Mouse (Mus musculus) midbrain, embryonic 11.5 days (tissue): Measurements from ENCODE around the gene Fdxr. TPM values are rescaled to one million over a fixed set of nuclear protein-coding genes. Genes with fewer than 3 reads are reported as not detected.

Experiments used
- ATAC-seq: fragments of 200-750 bp; cut with Nextera tagmentation; 2 replicates; pipeline ENCODE4 v1.8.0; 2017; ENCODE audit warnings: moderate TSS enrichment, moderate library complexity; ENCODE audit not compliant: low FRiP score
- DNase-seq: peaks from one replicate; pipeline ENCODE4 v3.0.0; 2015; ENCODE audit warnings: low spot score; ENCODE audit errors: missing footprints
- H3K27ac ChIP-seq: fragments of 300-500 bp; sonication (generic); 2 replicates; pipeline ENCODE4 v1.5.1; 2014; ENCODE audit warnings: low read depth, low read length
- H3K27me3 ChIP-seq: fragments of 300-500 bp; sonication (generic); 2 replicates; pipeline ENCODE4 v1.6.1; 2014; ENCODE audit warnings: mild to moderate bottlenecking, low read length, moderate library complexity, mixed read lengths; ENCODE audit not compliant: control insufficient read depth, insufficient read depth
- H3K36me3 ChIP-seq: fragments of 300-500 bp; sonication (generic); 2 replicates; pipeline ENCODE4 v1.6.1; 2014; ENCODE audit warnings: mild to moderate bottlenecking, low read length, moderate library complexity, mixed read lengths; ENCODE audit not compliant: control insufficient read depth, insufficient read depth
- H3K4me1 ChIP-seq: fragments of 300-500 bp; sonication (generic); 2 replicates; pipeline ENCODE4 v1.6.1; 2014; ENCODE audit warnings: low read length; ENCODE audit not compliant: control insufficient read depth, insufficient read depth
- H3K4me2 ChIP-seq: fragments of 300-500 bp; sonication (generic); 2 replicates; pipeline ENCODE4 v1.6.1; 2014; ENCODE audit warnings: mild to moderate bottlenecking, moderate library complexity
- H3K4me3 ChIP-seq: fragments of 300-500 bp; sonication (generic); 2 replicates; pipeline ENCODE4 v1.5.1; 2014; ENCODE audit warnings: low read depth, low read length
- H3K9ac ChIP-seq: fragments of 300-500 bp; sonication (generic); 2 replicates; pipeline ENCODE4 v1.6.1; 2014; ENCODE audit warnings: low read length
- H3K9me3 ChIP-seq: fragments of 300-500 bp; sonication (generic); 2 replicates; pipeline ENCODE4 v1.6.1; 2016; ENCODE audit warnings: low read length; ENCODE audit not compliant: control insufficient read depth
- WGBS: fragments of 180-500 bp; shearing (Covaris S2); extraction: QIAGEN DNeasy Blood & Tissue Kit; methylation state at CpG from one replicate; pipeline ENCODE4 v1.1.7; 2014; 5-methylcytosine and 5-hydroxymethylcytosine counted together
- microRNA-seq: library from miRNA; unstranded; fragments of <30 nt; microRNA quantifications from one replicate; pipeline ENCODE4, GENCODE M21; 2017
- polyA plus RNA-seq: library from polyadenylated mRNA; unstranded; fragments of >200 nt; fragmentation: Nextera tagmentation; extraction: Ambion mirVana; gene quantifications from 2 replicates; pipeline ENCODE4 v1.2.1, GENCODE M21; 2014

The Fdxr gene
- polyA plus RNA-seq, 1 experiment from 2014 or later: 12.7 TPM

GRCm38 (mm10) chr11:115219685-115220084, 57.2 kb downstream of the Fdxr start:
- no peak overlapping the region for H3K9ac ChIP-seq
- ATAC-seq: no peak
- no peak overlapping the region for H3K4me2 ChIP-seq
- H3K9me3 ChIP-seq: no peaks in the 10 kb centered on the region
- no peak overlapping the region for H3K27ac ChIP-seq
- H3K27me3 ChIP-seq: no peaks in the 10 kb centered on the region
- H3K4me3 ChIP-seq: no peak overlapping the region
- H3K4me1 ChIP-seq: no peaks in the 10 kb centered on the region
- DNase-seq: no peak
- 91% methylated on average over 10 of the region's 10 CpGs for WGBS
- H3K36me3 ChIP-seq: no peaks in the 10 kb centered on the region

GRCm38 (mm10) chr11:115219263-115219662, 57.6 kb downstream of the Fdxr start:
- H3K9me3 ChIP-seq: no peaks in the 10 kb centered on the region
- no peak overlapping the region for H3K27ac ChIP-seq
- H3K4me3 ChIP-seq: no peak overlapping the region
- DNase-seq: no peak
- H3K9ac ChIP-seq: no peak overlapping the region
- ATAC-seq: no peak
- H3K36me3 ChIP-seq: no peaks in the 10 kb centered on the region
- no peaks in the 10 kb centered on the region for H3K4me1 ChIP-seq
- WGBS: 82% methylated on average over 9 of the region's 9 CpGs
- no peaks in the 10 kb centered on the region for H3K27me3 ChIP-seq
- H3K4me2 ChIP-seq: no peak overlapping the region

Small RNA genes within 50 kb of the gene (microRNA-seq; reads per million reads assigned to microRNA genes)
- gene Gm25837: not detected

Other genes starting within 250 kb of the Fdxr start
- not detected in 2 replicates for gene Cd300ld5, start 239.3 kb downstream of the Fdxr start, polyA plus RNA-seq
- gene Cd300ld3, start 228.6 kb downstream of the Fdxr start, polyA plus RNA-seq: not detected in 2 replicates
- not detected in 2 replicates for gene Cd300e, start 214.9 kb downstream of the Fdxr start, polyA plus RNA-seq
- 0.61 and 0.69 TPM in 2 replicates for gene Rab37, start 185.6 kb downstream of the Fdxr start, polyA plus RNA-seq
- gene Cd300lf, start 143.1 kb downstream of the Fdxr start, polyA plus RNA-seq: not detected in 2 replicates
- 26.8 and 32.0 TPM in 2 replicates for gene Slc9a3r1, start 113.7 kb downstream of the Fdxr start, polyA plus RNA-seq
- gene Tmem104, start 89.6 kb downstream of the Fdxr start, polyA plus RNA-seq: 6.2 and 9.2 TPM in 2 replicates
- 17.7 and 19.2 TPM in 2 replicates for gene Nat9, start 89.2 kb downstream of the Fdxr start, polyA plus RNA-seq
- 0.04 and 0.18 TPM in 2 replicates for gene Grin2c, start 9.8 kb downstream of the Fdxr start, polyA plus RNA-seq
- gene Fads6, start 20.6 kb upstream of the Fdxr start, polyA plus RNA-seq: 0.23 and 0.28 TPM in 2 replicates
- gene Otop2, start 30.1 kb upstream of the Fdxr start, polyA plus RNA-seq: not detected in 2 replicates
- gene Ush1g, start 45.0 kb upstream of the Fdxr start, polyA plus RNA-seq: 0.08 TPM in 1 of 2 replicates, not detected in the other
- gene Otop3, start 57.7 kb upstream of the Fdxr start, polyA plus RNA-seq: 0.18 and 0.34 TPM in 2 replicates
- gene Hid1, start 90.7 kb upstream of the Fdxr start, polyA plus RNA-seq: 17.8 and 18.3 TPM in 2 replicates
- 20.6 and 20.9 TPM in 2 replicates for gene Cdr2l, start 104.9 kb upstream of the Fdxr start, polyA plus RNA-seq
- 268 and 278 TPM in 2 replicates for gene Mrpl58, start 126.7 kb upstream of the Fdxr start, polyA plus RNA-seq
- 886 and 917 TPM in 2 replicates for gene Atp5h, start 142.9 kb upstream of the Fdxr start, polyA plus RNA-seq
- 21.6 and 24.0 TPM in 2 replicates for gene Kctd2, start 143.1 kb upstream of the Fdxr start, polyA plus RNA-seq
- not detected in 2 replicates for gene Trim80, start 163.5 kb upstream of the Fdxr start, polyA plus RNA-seq
- 0.14 TPM in 1 of 2 replicates, not detected in the other for gene Slc16a5, start 185.4 kb upstream of the Fdxr start, polyA plus RNA-seq
- 7.7 and 7.8 TPM in 2 replicates for gene Armc7, start 198.6 kb upstream of the Fdxr start, polyA plus RNA-seq
- gene Nt5c, start 214.8 kb upstream of the Fdxr start, polyA plus RNA-seq: 68.3 and 69.8 TPM in 2 replicates
- 954 and 958 TPM in 2 replicates for gene Jpt1, start 237.3 kb upstream of the Fdxr start, polyA plus RNA-seq